Mouse (Mus musculus): ENCODE results near the gene Gm6803. TPM values are rescaled to one million over a fixed set of nuclear protein-coding genes. Genes with fewer than 3 reads are reported as not detected.

Gm6803 gene
- not detected in 2 replicates for polyA plus RNA-seq (2012; rRNA removed)

GRCm38 (mm10) chr12:88018671-88019070 is at the start of gene Gm6803:
Gene Gm6803, minus strand, starts transcription at chr12:88018771.

GRCm38 (mm10) chr12:88026704-88027103 is 8.1 kb upstream of the Gm6803 start, which contains the start of gene Gm2056:
Gene Gm2056, plus strand, starts transcription at chr12:88027004.

GRCm38 (mm10) chr12:88011548-88011947 is 7.0 kb downstream of the Gm6803 start, which contains the start of gene Gm2075:
Gene Gm2075, plus strand, starts transcription at chr12:88011848.

Other genes with a start within 250 kb of the Gm6803 start
- not detected in 2 replicates for gene Gm21319, start 243.0 kb downstream of the Gm6803 start, polyA plus RNA-seq (2012; rRNA removed)
- not detected in 2 replicates for gene Gm21936, start 223.3 kb downstream of the Gm6803 start, polyA plus RNA-seq (2012; rRNA removed)
- gene BB287469, start 202.2 kb downstream of the Gm6803 start, polyA plus RNA-seq (2012; rRNA removed): not detected in 2 replicates
- gene Gm2001, start 176.4 kb downstream of the Gm6803 start, polyA plus RNA-seq (2012; rRNA removed): not detected in 2 replicates
- not detected in 2 replicates for gene Gm2016, start 144.7 kb downstream of the Gm6803 start, polyA plus RNA-seq (2012; rRNA removed)
- gene Gm2022, start 123.4 kb downstream of the Gm6803 start, polyA plus RNA-seq (2012; rRNA removed): not detected in 2 replicates
- not detected in 2 replicates for gene Gm2035, start 98.9 kb downstream of the Gm6803 start, polyA plus RNA-seq (2012; rRNA removed)
- gene Gm2042, start 64.7 kb downstream of the Gm6803 start, polyA plus RNA-seq (2012; rRNA removed): not detected in 2 replicates
- not detected in 2 replicates for gene Gm2075, start 6.9 kb downstream of the Gm6803 start, polyA plus RNA-seq (2012; rRNA removed)
- gene Gm2056, start 8.2 kb upstream of the Gm6803 start, polyA plus RNA-seq (2012; rRNA removed): not detected in 2 replicates
- not detected in 2 replicates for gene Gm16368, start 64.9 kb upstream of the Gm6803 start, polyA plus RNA-seq (2012; rRNA removed)
- not detected in 2 replicates for gene Gm10436, start 163.3 kb upstream of the Gm6803 start, polyA plus RNA-seq (2012; rRNA removed)
- gene Gm8332, start 231.3 kb upstream of the Gm6803 start, polyA plus RNA-seq (2012; rRNA removed): not detected in 2 replicates